Mouse (Mus musculus): Measurements from ENCODE around the gene Ano2.

DNA sequence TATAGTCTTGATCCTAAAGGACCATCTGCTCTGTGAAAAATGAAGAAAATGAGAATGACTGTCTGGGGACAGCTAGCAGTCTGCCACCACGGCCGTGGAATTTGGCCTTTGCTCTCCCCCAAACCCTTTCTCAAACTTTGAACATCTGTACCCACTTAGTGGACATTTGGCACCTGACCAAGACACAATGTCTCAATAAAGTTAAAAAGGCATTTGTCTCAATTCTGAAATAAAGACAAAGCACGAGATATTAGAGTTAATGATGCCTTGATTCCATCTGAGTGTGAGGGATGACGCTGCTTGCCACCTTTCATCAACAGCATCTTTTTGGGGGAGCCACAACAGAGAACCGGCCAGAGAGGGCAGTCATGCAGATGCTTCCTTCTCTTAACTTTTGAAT lies 83.0 kb downstream of the Ano2 start:
- no peak for TF ChIP-seq POLR2A (IDR thresholded peaks at IDR 0.05; ENCODE audit: control insufficient read depth, extremely low read depth, insufficient read depth, low read length, poor library complexity)
- TF ChIP-seq CTCF (IDR thresholded peaks at IDR 0.05; ENCODE audit: borderline replicate concordance, control insufficient read depth, extremely low read depth, insufficient read depth, low read length, poor library complexity): no peak

All from thymus, adult 2 months (tissue).